Mouse (Mus musculus) stomach, postnatal 0 days (tissue): ENCODE data around the gene Zc3h18.

Experiments used
- CTCF ChIP-seq: IDR thresholded peaks from 2 replicates; pipeline ENCODE4 v1.5.1; 2016; ENCODE audit warnings: antibody characterized with exemption, low read depth, mild to moderate bottlenecking, moderate library complexity
- EP300 ChIP-seq: optimal IDR thresholded peaks from 2 replicates; pipeline ENCODE3; 2016; ENCODE audit warnings: antibody characterized with exemption

DNA sequence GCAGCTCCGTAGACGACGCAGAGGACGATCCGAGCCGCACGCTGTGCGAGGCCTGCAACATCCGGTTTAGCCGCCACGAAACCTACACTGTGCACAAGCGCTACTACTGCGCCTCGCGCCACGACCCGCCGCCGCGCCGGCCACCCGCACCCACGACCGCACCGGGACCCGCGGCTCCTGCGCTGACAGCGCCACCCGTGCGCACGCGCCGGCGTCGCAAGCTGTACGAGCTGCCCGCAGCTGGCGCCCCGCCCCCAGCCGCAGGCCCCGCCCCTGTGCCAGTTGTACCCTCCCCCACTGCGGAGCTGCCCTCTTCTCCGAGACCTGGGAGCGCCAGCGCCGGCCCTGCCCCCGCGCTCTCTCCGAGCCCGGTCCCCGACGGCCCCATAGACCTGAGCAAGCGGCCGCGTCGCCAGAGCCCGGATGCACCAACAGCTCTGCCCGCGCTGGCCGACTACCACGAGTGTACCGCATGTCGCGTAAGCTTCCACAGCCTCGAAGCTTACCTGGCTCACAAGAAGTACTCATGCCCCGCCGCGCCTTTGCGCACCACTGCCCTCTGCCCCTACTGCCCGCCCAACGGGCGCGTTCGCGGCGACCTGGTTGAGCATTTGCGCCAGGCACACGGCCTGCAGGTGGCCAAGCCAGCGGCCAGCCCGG lies 40.0 kb upstream of the Zc3h18 start:
- TF ChIP-seq CTCF (no peak; the same call in 1 of the 2 replicates), EP300 (no peak)
